Mouse (Mus musculus) midbrain, embryonic 10.5 days (tissue): Measurements from ENCODE around the gene Ninj1. TPM values are rescaled to one million over a fixed set of nuclear protein-coding genes. Genes with fewer than 3 reads are reported as not detected.

ENCODE experiments used
- polyA plus RNA-seq: library from polyadenylated mRNA; unstranded; fragments of >200 nt; fragmentation: Nextera tagmentation; extraction: Ambion mirVana; gene quantifications from 2 replicates; pipeline ENCODE4 v1.2.1, GENCODE M21; 2016

The Ninj1 gene
- polyA plus RNA-seq, 1 experiment from 2014 or later = 24.3 TPM

Other genes starting within 250 kb of the Ninj1 start
- gene Fam120a, start 219.5 kb upstream of the Ninj1 start, polyA plus RNA-seq = 13.7 and 14.0 TPM in 2 replicates
- gene Wnk2, start 39.5 kb upstream of the Ninj1 start, polyA plus RNA-seq = 4.3 and 6.9 TPM in 2 replicates
- gene Card19, start 28.6 kb downstream of the Ninj1 start, polyA plus RNA-seq = 23.1 and 23.3 TPM in 2 replicates
- gene Susd3, start 61.2 kb downstream of the Ninj1 start, polyA plus RNA-seq = 1.0 and 1.2 TPM in 2 replicates
- 1.1 and 1.5 TPM in 2 replicates for gene Fgd3, start 132.8 kb downstream of the Ninj1 start, polyA plus RNA-seq
- 29.7 and 33.9 TPM in 2 replicates for gene Bicd2, start 154.1 kb downstream of the Ninj1 start, polyA plus RNA-seq
- 18.5 and 20.3 TPM in 2 replicates for gene Ippk, start 233.8 kb downstream of the Ninj1 start, polyA plus RNA-seq